Mouse (Mus musculus) midbrain, embryonic 16.5 days (tissue): Measurements from ENCODE around the gene Myo1f. TPM values are rescaled to one million over a fixed set of nuclear protein-coding genes. Genes with fewer than 3 reads are reported as not detected.
"Not testable (repeated sequence)": the region's sequence is repeated elsewhere in the genome, so short reads cannot be mapped to it uniquely, and the experiment has no call there.

Experiments used
- ATAC-seq: fragments of 200-750 bp; cut with Nextera tagmentation; 2 replicates; pipeline ENCODE4 v1.8.0; 2017; ENCODE audit warnings: moderate TSS enrichment
- H3K27ac ChIP-seq: fragments of 300-500 bp; sonication (generic); 2 replicates; pipeline ENCODE4 v1.5.1; 2014; ENCODE audit warnings: mild to moderate bottlenecking, low read length, mixed read lengths
- H3K27me3 ChIP-seq: fragments of 300-500 bp; sonication (generic); 2 replicates; pipeline ENCODE4 v1.6.1; 2014; ENCODE audit warnings: low read depth, low read length, mixed read lengths; ENCODE audit not compliant: control insufficient read depth, insufficient read depth
- H3K36me3 ChIP-seq: fragments of 300-500 bp; sonication (generic); 2 replicates; pipeline ENCODE4 v1.6.1; 2014; ENCODE audit warnings: mild to moderate bottlenecking, low read length, moderate library complexity, mixed read lengths; ENCODE audit not compliant: control insufficient read depth, insufficient read depth
- H3K4me1 ChIP-seq: fragments of 300-500 bp; sonication (generic); 2 replicates; pipeline ENCODE4 v1.6.1; 2014; ENCODE audit warnings: mild to moderate bottlenecking, low read length, mixed read lengths; ENCODE audit not compliant: control insufficient read depth, insufficient read depth
- H3K4me2 ChIP-seq: fragments of 300-500 bp; sonication (generic); 2 replicates; pipeline ENCODE4 v1.6.1; 2014; ENCODE audit warnings: mild to moderate bottlenecking, low read length, mixed read lengths
- H3K4me3 ChIP-seq: fragments of 300-500 bp; sonication (generic); 2 replicates; pipeline ENCODE4 v1.5.1; 2014; ENCODE audit warnings: low read depth, mild to moderate bottlenecking, low read length, moderate library complexity, mixed read lengths
- H3K9ac ChIP-seq: fragments of 300-500 bp; sonication (generic); 2 replicates; pipeline ENCODE4 v1.6.1; 2014; ENCODE audit warnings: low read depth, low read length, mixed read lengths
- H3K9me3 ChIP-seq: fragments of 300-500 bp; sonication (generic); replicated peaks from 2 replicates; pipeline ENCODE4 v1.6.1; 2014; ENCODE audit warnings: mild to moderate bottlenecking, low read length, mixed read lengths; ENCODE audit not compliant: control insufficient read depth, poor library complexity, severe bottlenecking
- WGBS: fragments of 180-500 bp; shearing (Covaris S2); extraction: QIAGEN DNeasy Blood & Tissue Kit; methylation state at CpG from one replicate; pipeline ENCODE4 v1.1.7; 2014; 5-methylcytosine and 5-hydroxymethylcytosine counted together
- polyA plus RNA-seq: library from polyadenylated mRNA; unstranded; fragments of >200 nt; fragmentation: Nextera tagmentation; extraction: Ambion mirVana; gene quantifications from 2 replicates; pipeline ENCODE4 v1.2.1, GENCODE M21; 2015

The Myo1f gene
- polyA plus RNA-seq, 1 experiment from 2014 or later = 1.6 TPM

GRCm38 (mm10) chr17:33600831-33601230, 45.3 kb downstream of the Myo1f start:
- no peaks in the 10 kb centered on the region; the same call in 1 of the 2 replicates for H3K9me3 ChIP-seq
- no peak overlapping the region for H3K27ac ChIP-seq
- H3K36me3 ChIP-seq = no peaks in the 10 kb centered on the region
- H3K4me1 ChIP-seq = no peaks in the 10 kb centered on the region
- WGBS = 72% methylated on average over 3 of the region's 3 CpGs
- ATAC-seq = no peak
- H3K4me3 ChIP-seq = no peak overlapping the region
- H3K27me3 ChIP-seq = no peaks in the 10 kb centered on the region
- H3K4me2 ChIP-seq = no peak overlapping the region
- H3K9ac ChIP-seq = no peak overlapping the region

GRCm38 (mm10) chr17:33601947-33602346, 46.4 kb downstream of the Myo1f start:
- ATAC-seq = no peak
- H3K27ac ChIP-seq = no peak overlapping the region

GRCm38 (mm10) chr17:33607273-33607672, 51.8 kb downstream of the Myo1f start:
- 92% methylated on average over 2 of the region's 2 CpGs for WGBS
- no peaks in the 10 kb centered on the region for H3K4me1 ChIP-seq

More at GRCm38 (mm10) chr17:33601947-33602346, 46.4 kb downstream of the Myo1f start:
- H3K4me3 ChIP-seq = no peak overlapping the region
- no peaks in the 10 kb centered on the region for H3K36me3 ChIP-seq
- H3K4me2 ChIP-seq = no peak overlapping the region
- H3K27me3 ChIP-seq = no peaks in the 10 kb centered on the region
- no peaks in the 10 kb centered on the region for H3K4me1 ChIP-seq
- 85% methylated on average over 12 of the region's 12 CpGs for WGBS
- H3K9ac ChIP-seq = no peak overlapping the region
- H3K9me3 ChIP-seq = no peaks in the 10 kb centered on the region; the same call in 1 of the 2 replicates

GRCm38 (mm10) chr17:33610548-33610947, 55.0 kb downstream of the Myo1f start:
- no peak overlapping the region for H3K9ac ChIP-seq
- no peaks in the 10 kb centered on the region for H3K9me3 ChIP-seq
- no peak overlapping the region for H3K4me2 ChIP-seq
- H3K27me3 ChIP-seq = no peaks in the 10 kb centered on the region
- no peaks in the 10 kb centered on the region for H3K36me3 ChIP-seq
- H3K4me3 ChIP-seq = no peak overlapping the region
- ATAC-seq = no peak
- 91% methylated on average over 7 of the region's 7 CpGs for WGBS
- no peaks in the 10 kb centered on the region for H3K4me1 ChIP-seq
- H3K27ac ChIP-seq = no peak overlapping the region

More at GRCm38 (mm10) chr17:33607273-33607672, 51.8 kb downstream of the Myo1f start:
- no peaks in the 10 kb centered on the region for H3K27me3 ChIP-seq
- H3K27ac ChIP-seq = no peak overlapping the region
- H3K36me3 ChIP-seq = no peaks in the 10 kb centered on the region
- H3K9me3 ChIP-seq = no peaks in the 10 kb centered on the region
- H3K4me3 ChIP-seq = no peak overlapping the region
- no peak overlapping the region for H3K9ac ChIP-seq
- no peak for ATAC-seq
- H3K4me2 ChIP-seq = no peak overlapping the region

GRCm38 (mm10) chr17:33613726-33614125, 58.2 kb downstream of the Myo1f start:
- H3K36me3 ChIP-seq, H3K4me1 ChIP-seq, H3K27ac ChIP-seq, H3K9me3 ChIP-seq, H3K27me3 ChIP-seq, H3K9ac ChIP-seq, ATAC-seq, H3K4me2 ChIP-seq, H3K4me3 ChIP-seq: not testable (repeated sequence)
- WGBS = 92% methylated on average over 5 of the region's 5 CpGs

- H3K4me1 ChIP-seq = peaks cover 19% of the 10 kb centered on the region
- no peak overlapping the region for H3K9ac ChIP-seq
- WGBS = 95% methylated on average over 3 of the region's 3 CpGs
- no peaks in the 10 kb centered on the region for H3K9me3 ChIP-seq
- H3K36me3 ChIP-seq = peaks cover 3% of the 10 kb centered on the region
- no peak for ATAC-seq
- no peak overlapping the region for H3K27ac ChIP-seq
- no peak overlapping the region for H3K4me2 ChIP-seq
- no peaks in the 10 kb centered on the region for H3K27me3 ChIP-seq
- H3K4me3 ChIP-seq = no peak overlapping the region
Observed at GRCm38 (mm10) chr17:33627281-33627680, 71.8 kb downstream of the Myo1f start.

GRCm38 (mm10) chr17:33628621-33629486, 73.3 kb downstream of the Myo1f start, which contains the start of gene Zfp414:
Gene Zfp414, plus strand, starts transcription at chr17:33629090.
- H3K4me2 ChIP-seq = peak within 1 kb of the TSS; percentile 89
- peak within 1 kb of the TSS; percentile 73 for H3K4me3 ChIP-seq
- 3% methylated on average over 35 of the region's 35 CpGs for WGBS
- H3K9me3 ChIP-seq = no peaks in the 10 kb centered on the region
- ATAC-seq = peak; percentile 94
- H3K27me3 ChIP-seq = no peaks in the 10 kb centered on the region
- H3K27ac ChIP-seq = peak within 1 kb of the TSS; percentile 98
- peaks cover 19% of the 10 kb centered on the region for H3K4me1 ChIP-seq
- H3K36me3 ChIP-seq = peaks cover 3% of the 10 kb centered on the region
- peak within 1 kb of the TSS; percentile 87 for H3K9ac ChIP-seq

- peaks cover 3% of the 10 kb centered on the region for H3K36me3 ChIP-seq
- H3K27ac ChIP-seq = peak overlapping the region; percentile 98
- WGBS = 75% methylated on average over 12 of the region's 12 CpGs
- no peaks in the 10 kb centered on the region for H3K27me3 ChIP-seq
- no peaks in the 10 kb centered on the region for H3K9me3 ChIP-seq
- peak overlapping the region; percentile 87 for H3K9ac ChIP-seq
- H3K4me1 ChIP-seq = peaks cover 19% of the 10 kb centered on the region
- peak overlapping the region; percentile 73 for H3K4me3 ChIP-seq
- peak; percentile 27 for ATAC-seq
- peak overlapping the region; percentile 89 for H3K4me2 ChIP-seq
Observed at GRCm38 (mm10) chr17:33629487-33630125, 74.1 kb downstream of the Myo1f start.
